In the genomic region with DNA sequence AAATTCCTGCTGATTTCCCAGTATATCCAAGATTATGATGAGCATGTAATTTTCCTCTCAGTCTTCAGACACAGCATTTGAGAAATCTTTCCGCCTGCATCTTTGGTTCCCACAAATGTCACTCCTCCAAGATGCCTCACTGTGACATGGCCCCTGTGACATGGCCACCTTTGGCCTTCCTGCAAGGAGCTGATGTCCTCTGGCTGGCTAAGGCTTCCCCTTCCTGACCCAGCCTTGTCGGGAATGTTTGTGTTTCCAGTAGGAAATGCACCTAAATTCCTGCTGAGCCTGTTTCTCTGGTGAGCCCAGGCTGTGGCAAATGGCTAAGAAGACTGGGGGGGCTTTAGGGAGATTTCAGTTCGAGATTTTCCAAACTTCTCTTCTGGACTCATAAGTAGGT, we compare ENCODE assay signal across 9 mouse cellular contexts.
DNase-seq lines count a peak whose midpoint lies in the region.
"Had no signal": no experiment of that assay in that cellular context is flagged by ENCODE, and none has a peak within 500 bp of the region (broad histone marks: within the 10 kb centered on the region; RNA-seq: fewer than 3 reads in every experiment).

No protein-coding gene starts in this region.

- intact Hi-C loops in heart, postnatal 36 days (cut with DNase I): no loop called here

- DNase-seq in heart, adult 8-10 months (ENCODE audit: low spot score): peak; percentile 14
- DNase-seq in heart, postnatal 36 days: no peak
- DNase-seq in adrenal gland, postnatal 10 days: peak; percentile 20
- DNase-seq in embryo, embryonic 10.5 days (ENCODE audit: low spot score): peak; percentile 21
- DNase-seq in kidney, postnatal 10 days: peak; percentile 65
- no peak for DNase-seq in left cerebral cortex, adult 8-10 months (ENCODE audit: low spot score in 2 of 2)
- DNase-seq in cerebellum, postnatal 10 days: no peak
- DNase-seq: cerebellum, postnatal 36 days; thymus, adult 18-20 months had no signal

Comparison
In these comparisons a context has a peak if more than half of its experiments do, and no peak if none do; other contexts are left out.
1. DNase-seq: peak in heart, adult 8-10 months (single experiment), adrenal gland, postnatal 10 days (single experiment), embryo, embryonic 10.5 days (single experiment) and kidney, postnatal 10 days (single experiment); none in heart, postnatal 36 days (0 of 2), left cerebral cortex, adult 8-10 months (0 of 2) and cerebellum, postnatal 10 days (0 of 2).